Mouse (Mus musculus): Measurements from ENCODE around the gene Tmeff2. TPM values are rescaled to one million over a fixed set of nuclear protein-coding genes. Genes with fewer than 3 reads are reported as not detected.

Tmeff2 gene
- polyA plus RNA-seq, 1 experiment from 2014 or later: 1.4 TPM

DNA sequence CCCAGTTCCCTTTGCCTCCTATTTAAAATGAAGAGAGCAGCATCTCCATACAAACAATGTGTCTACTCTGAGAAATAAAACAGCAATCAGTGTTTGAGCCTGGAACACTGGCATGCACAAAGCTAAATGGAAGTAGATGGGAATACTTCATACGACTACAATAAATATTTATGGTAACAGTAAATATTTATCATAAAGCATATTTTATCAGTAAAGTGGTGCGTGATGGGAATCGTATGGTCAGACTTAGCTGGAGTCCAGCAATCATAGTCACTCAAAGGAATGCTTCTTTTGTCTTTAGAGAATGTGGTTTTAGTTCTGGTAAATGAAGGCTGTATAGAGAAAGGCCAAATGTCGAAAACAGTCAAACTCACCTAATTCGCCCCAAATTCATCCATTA, 288.6 kb downstream of the Tmeff2 start:
- H3K9me3 ChIP-seq (ENCODE audit: control insufficient read depth, low read length): no peaks in the 10 kb centered on the region
- no peak for ATAC-seq (ENCODE audit: insufficient number of reproducible peaks, insufficient read depth, low FRiP score, low read depth)
- H3K27me3 ChIP-seq (ENCODE audit: control insufficient read depth, insufficient read depth, low read length): no peaks in the 10 kb centered on the region
- 88% methylated on average over 5 of the region's 5 CpGs for WGBS
- peaks cover 8 to 10% of the 10 kb centered on the region in 2 experiments for H3K4me1 ChIP-seq (ENCODE audit: control insufficient read depth in 2 of 2, insufficient read depth in 2 of 2, low read length in 2 of 2)
- no peak overlapping the region for H3K4me3 ChIP-seq (ENCODE audit: control insufficient read depth in 1 of 2, insufficient read depth in 1 of 2, low read depth in 1 of 2, low read length in 2 of 2)
- no peaks in the 10 kb centered on the region for H3K36me3 ChIP-seq (ENCODE audit: control insufficient read depth, insufficient read depth, low read length)
- no peak overlapping the region for H3K27ac ChIP-seq (replicated peaks in 1 of 2; ENCODE audit: control insufficient read depth in 1 of 2, insufficient read depth in 1 of 2, low read depth in 2 of 2, low read length in 2 of 2)
- no peak overlapping the region for H3K9ac ChIP-seq (ENCODE audit: low read length)
- H3K4me2 ChIP-seq (ENCODE audit: low read length): no peak overlapping the region

DNA sequence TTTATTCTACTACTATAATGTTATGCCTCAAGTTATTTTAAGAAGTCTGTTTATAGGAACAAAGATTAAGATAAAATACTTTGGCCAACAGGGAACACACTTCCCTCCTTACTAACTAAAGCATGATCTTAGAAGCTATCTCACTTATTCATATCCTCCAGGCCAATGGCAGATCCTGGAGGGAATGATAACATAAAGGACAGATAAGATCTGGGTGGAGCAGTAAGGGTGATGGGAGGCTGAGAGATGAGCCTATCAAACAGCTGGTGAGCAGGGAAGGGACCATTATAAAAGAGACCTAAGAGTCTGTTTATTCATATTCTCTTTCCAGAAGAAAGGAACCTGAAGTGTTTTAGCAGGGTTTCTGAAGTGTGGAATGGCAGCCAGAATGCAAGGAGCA, 290.8 kb downstream of the Tmeff2 start:
- H3K4me2 ChIP-seq (ENCODE audit: low read length): no peak overlapping the region
- ATAC-seq (ENCODE audit: insufficient number of reproducible peaks, insufficient read depth, low FRiP score, low read depth): no peak
- no peak overlapping the region for H3K9ac ChIP-seq (ENCODE audit: low read length)
- no peak overlapping the region for H3K27ac ChIP-seq (replicated peaks in 1 of 2; ENCODE audit: control insufficient read depth in 1 of 2, insufficient read depth in 1 of 2, low read depth in 2 of 2, low read length in 2 of 2)
- H3K36me3 ChIP-seq (ENCODE audit: control insufficient read depth, insufficient read depth, low read length): no peaks in the 10 kb centered on the region
- peaks cover 8 to 10% of the 10 kb centered on the region in 2 experiments for H3K4me1 ChIP-seq (ENCODE audit: control insufficient read depth in 2 of 2, insufficient read depth in 2 of 2, low read length in 2 of 2)
- H3K9me3 ChIP-seq (ENCODE audit: control insufficient read depth, low read length): no peaks in the 10 kb centered on the region
- H3K27me3 ChIP-seq (ENCODE audit: control insufficient read depth, insufficient read depth, low read length): no peaks in the 10 kb centered on the region
- no peak overlapping the region for H3K4me3 ChIP-seq (ENCODE audit: control insufficient read depth in 1 of 2, insufficient read depth in 1 of 2, low read depth in 1 of 2, low read length in 2 of 2)

DNA sequence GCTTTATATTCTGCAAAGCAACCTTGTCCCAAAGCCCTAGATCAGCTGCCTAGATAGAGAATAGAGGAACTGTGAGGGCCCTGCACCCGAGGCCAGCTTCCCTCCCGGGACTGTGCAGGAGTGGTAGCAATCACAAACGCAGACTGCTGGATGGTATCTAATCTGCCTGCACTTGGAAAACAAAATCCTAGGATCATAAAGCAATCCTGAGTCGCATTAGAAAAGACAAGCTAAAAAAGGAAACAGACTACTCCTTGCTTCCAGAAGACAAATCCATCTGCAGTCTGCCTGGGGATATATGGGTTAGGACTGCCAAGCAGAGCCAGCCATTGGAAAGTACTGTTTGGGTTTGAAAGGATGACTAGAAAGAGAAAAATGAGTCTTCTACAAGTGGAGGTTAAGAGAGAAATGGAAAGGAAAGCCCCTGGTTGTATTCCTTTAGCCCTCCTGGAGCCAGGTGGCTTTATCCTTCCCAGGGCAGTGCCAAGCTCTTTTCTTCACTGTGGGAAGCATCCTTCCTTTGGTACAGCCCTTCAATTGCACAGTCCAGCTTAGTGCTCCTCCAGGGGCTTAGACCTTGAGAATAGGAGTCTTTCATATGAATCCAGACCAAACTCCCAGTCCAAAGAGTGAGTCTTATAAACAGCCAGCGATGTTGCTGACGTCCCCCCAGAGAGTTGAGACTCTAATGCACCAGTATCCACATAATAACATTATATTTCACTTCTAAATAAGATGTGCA, 291.6 kb downstream of the Tmeff2 start:
- Histone ChIP-seq H3K9me3 (ENCODE audit: control insufficient read depth, low read length) (no peaks in the 10 kb centered on the region), H3K4me1 (ENCODE audit: control insufficient read depth in 2 of 2, insufficient read depth in 2 of 2, low read length in 2 of 2) (peaks cover 8 to 10% of the 10 kb centered on the region in 2 experiments), H3K27me3 (ENCODE audit: control insufficient read depth, insufficient read depth, low read length) (no peaks in the 10 kb centered on the region), H3K27ac (replicated peaks in 1 of 2; ENCODE audit: control insufficient read depth in 1 of 2, insufficient read depth in 1 of 2, low read depth in 2 of 2, low read length in 2 of 2) (peak overlapping the region in 1 of 2 experiments; percentile 31; a peak in 2 of 4 replicates), H3K36me3 (ENCODE audit: control insufficient read depth, insufficient read depth, low read length) (no peaks in the 10 kb centered on the region), H3K4me2 (ENCODE audit: low read length) (no peak overlapping the region), H3K9ac (ENCODE audit: low read length) (no peak overlapping the region), H3K4me3 (ENCODE audit: control insufficient read depth in 1 of 2, insufficient read depth in 1 of 2, low read depth in 1 of 2, low read length in 2 of 2) (no peak overlapping the region)
- 30% methylated on average over 6 of the region's 6 CpGs for WGBS
- no peak for ATAC-seq (ENCODE audit: insufficient number of reproducible peaks, insufficient read depth, low FRiP score, low read depth)

DNA sequence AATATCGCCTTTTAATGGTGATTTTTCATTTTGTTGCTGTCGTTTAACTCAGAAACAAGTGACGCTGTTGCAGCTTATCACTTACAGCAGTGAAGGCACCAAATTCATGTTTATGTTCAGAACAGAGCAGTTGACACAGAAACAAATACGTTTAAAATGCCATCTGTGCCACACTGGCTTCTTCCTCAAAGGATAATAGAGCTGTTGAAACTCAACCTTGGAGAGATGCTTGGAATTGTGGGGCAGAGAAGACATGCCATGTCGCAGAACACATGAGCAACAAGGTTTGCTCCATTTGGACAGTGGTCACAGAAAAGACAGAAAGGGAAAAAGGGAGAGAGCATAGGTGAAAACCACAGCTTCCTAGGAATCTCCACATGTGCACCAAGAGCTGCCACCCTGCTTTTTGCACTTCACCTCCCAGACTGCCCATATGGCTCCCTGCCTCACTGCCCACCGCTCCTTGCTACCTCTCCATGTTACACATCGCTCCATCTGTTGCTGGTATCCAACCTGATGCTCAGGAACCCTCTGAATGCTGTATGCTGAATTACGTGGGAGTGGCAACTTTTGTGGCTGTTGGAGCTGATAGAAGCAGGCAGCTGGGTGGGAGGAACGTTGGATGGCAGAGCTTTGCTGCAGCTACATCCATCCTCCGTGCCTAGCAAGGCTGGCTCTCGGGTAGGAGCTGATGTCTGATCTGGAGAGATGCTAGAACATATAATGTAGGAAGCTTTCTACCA, 298.8 kb downstream of the Tmeff2 start:
- 77% methylated on average over 11 of the region's 11 CpGs for WGBS
- no peak overlapping the region for H3K4me3 ChIP-seq (ENCODE audit: control insufficient read depth in 1 of 2, insufficient read depth in 1 of 2, low read depth in 1 of 2, low read length in 2 of 2)
- no peaks in the 10 kb centered on the region for H3K4me1 ChIP-seq (ENCODE audit: control insufficient read depth in 2 of 2, insufficient read depth in 2 of 2, low read length in 2 of 2)
- no peaks in the 10 kb centered on the region for H3K36me3 ChIP-seq (ENCODE audit: control insufficient read depth, insufficient read depth, low read length)
- no peaks in the 10 kb centered on the region for H3K27me3 ChIP-seq (ENCODE audit: control insufficient read depth, insufficient read depth, low read length)
- no peak overlapping the region for H3K4me2 ChIP-seq (ENCODE audit: low read length)
- H3K9ac ChIP-seq (ENCODE audit: low read length): no peak overlapping the region
- no peaks in the 10 kb centered on the region for H3K9me3 ChIP-seq (ENCODE audit: control insufficient read depth, low read length)
- no peak for ATAC-seq (ENCODE audit: insufficient number of reproducible peaks, insufficient read depth, low FRiP score, low read depth)
- H3K27ac ChIP-seq (replicated peaks in 1 of 2; ENCODE audit: control insufficient read depth in 1 of 2, insufficient read depth in 1 of 2, low read depth in 2 of 2, low read length in 2 of 2): no peak overlapping the region

DNA sequence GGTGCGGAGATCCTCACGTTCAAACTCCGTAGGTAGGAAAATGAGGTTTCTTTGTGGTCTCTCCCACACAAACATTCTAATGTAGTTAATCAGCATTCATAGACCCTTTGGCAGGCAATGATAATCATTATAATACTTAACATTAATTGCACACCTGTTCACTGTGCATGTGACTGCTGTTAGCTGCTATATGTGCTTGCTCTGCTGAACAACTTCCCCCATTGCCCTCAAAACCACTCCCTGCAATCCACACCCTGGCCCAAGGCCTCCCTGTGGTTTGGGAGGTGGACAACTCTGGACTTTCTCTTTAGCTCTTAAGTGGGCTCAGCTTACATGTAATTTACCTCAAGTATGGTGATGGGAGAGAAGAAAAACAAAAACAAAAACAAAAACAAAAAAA, 299.5 kb downstream of the Tmeff2 start:
- Histone ChIP-seq H3K27me3 (ENCODE audit: control insufficient read depth, insufficient read depth, low read length) (no peaks in the 10 kb centered on the region), H3K4me3 (ENCODE audit: control insufficient read depth in 1 of 2, insufficient read depth in 1 of 2, low read depth in 1 of 2, low read length in 2 of 2) (no peak overlapping the region), H3K4me1 (ENCODE audit: control insufficient read depth in 2 of 2, insufficient read depth in 2 of 2, low read length in 2 of 2) (no peaks in the 10 kb centered on the region), H3K27ac (replicated peaks in 1 of 2; ENCODE audit: control insufficient read depth in 1 of 2, insufficient read depth in 1 of 2, low read depth in 2 of 2, low read length in 2 of 2) (no peak overlapping the region), H3K9me3 (ENCODE audit: control insufficient read depth, low read length) (no peaks in the 10 kb centered on the region), H3K36me3 (ENCODE audit: control insufficient read depth, insufficient read depth, low read length) (no peaks in the 10 kb centered on the region), H3K9ac (ENCODE audit: low read length) (no peak overlapping the region), H3K4me2 (ENCODE audit: low read length) (no peak overlapping the region)
- 89% methylated on average over 3 of the region's 3 CpGs for WGBS
- ATAC-seq (ENCODE audit: insufficient number of reproducible peaks, insufficient read depth, low FRiP score, low read depth): no peak

DNA sequence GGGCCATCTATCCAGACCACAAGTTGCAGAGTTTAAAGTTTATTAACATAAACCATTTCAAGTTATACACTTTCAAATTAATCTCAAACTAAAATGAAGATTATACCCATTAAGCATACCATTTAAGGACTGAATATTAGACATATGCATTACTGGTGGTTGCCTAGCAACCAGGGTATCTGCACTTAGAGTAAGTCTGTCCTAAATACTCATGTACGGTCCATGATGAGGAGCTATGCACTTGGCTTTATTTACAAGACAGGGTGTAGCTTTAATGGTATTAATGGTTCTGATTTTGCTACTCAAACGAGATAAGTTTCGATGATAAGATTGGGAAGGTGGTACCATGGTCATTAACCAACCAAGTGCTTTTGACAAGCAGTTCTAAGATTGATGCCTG, 315.2 kb downstream of the Tmeff2 start:
- H3K36me3 ChIP-seq (ENCODE audit: control insufficient read depth, insufficient read depth, low read length): no peaks in the 10 kb centered on the region
- 79% methylated on average over 3 of the region's 3 CpGs for WGBS
- no peaks in the 10 kb centered on the region for H3K9me3 ChIP-seq (ENCODE audit: control insufficient read depth, low read length)
- H3K4me2 ChIP-seq (ENCODE audit: low read length): no peak overlapping the region
- H3K4me1 ChIP-seq (ENCODE audit: control insufficient read depth in 2 of 2, insufficient read depth in 2 of 2, low read length in 2 of 2): no peaks in the 10 kb centered on the region
- no peak overlapping the region for H3K9ac ChIP-seq (ENCODE audit: low read length)
- no peaks in the 10 kb centered on the region for H3K27me3 ChIP-seq (ENCODE audit: control insufficient read depth, insufficient read depth, low read length)
- no peak overlapping the region for H3K27ac ChIP-seq (replicated peaks in 1 of 2; ENCODE audit: control insufficient read depth in 1 of 2, insufficient read depth in 1 of 2, low read depth in 2 of 2, low read length in 2 of 2)
- ATAC-seq (ENCODE audit: insufficient number of reproducible peaks, insufficient read depth, low FRiP score, low read depth): no peak
- no peak overlapping the region for H3K4me3 ChIP-seq (ENCODE audit: control insufficient read depth in 1 of 2, insufficient read depth in 1 of 2, low read depth in 1 of 2, low read length in 2 of 2)

DNA sequence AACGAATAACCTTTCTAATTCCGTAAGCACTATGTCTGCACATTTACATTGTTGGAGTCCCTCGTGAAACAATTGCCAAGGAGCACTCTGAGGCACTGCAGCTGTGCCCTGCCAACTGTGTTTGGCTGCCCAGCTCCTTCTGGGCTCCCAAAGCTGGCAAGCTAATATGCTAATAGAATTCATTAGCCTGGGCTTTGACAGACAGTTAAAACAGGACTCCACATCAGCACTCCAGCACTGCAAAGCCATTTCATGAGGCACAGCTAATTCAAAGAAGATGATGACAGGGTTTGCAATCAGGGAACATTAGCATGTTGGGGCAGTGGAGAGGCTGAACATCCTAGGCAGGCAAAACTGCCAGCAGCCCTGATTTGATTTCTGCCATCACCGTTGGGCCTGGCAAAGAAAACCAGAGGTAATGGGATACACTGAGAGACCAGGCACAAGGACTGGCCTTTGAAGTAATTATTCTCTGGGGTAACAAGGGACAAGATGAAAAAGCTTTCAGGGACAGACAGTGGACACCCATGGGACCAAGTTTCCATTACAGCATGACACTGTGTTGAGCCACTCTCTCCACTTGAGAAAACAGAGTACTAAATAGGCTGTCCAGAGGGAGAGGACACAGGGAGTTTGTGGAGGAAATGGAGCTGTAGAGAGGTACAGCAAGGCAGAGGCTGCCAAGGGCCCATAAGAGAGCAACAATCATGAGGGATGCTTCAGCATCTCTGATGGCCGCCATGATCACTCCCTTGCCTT, 316.0 kb downstream of the Tmeff2 start:
- Histone ChIP-seq H3K27me3 (ENCODE audit: control insufficient read depth, insufficient read depth, low read length) (no peaks in the 10 kb centered on the region), H3K4me1 (ENCODE audit: control insufficient read depth in 2 of 2, insufficient read depth in 2 of 2, low read length in 2 of 2) (no peaks in the 10 kb centered on the region), H3K9me3 (ENCODE audit: control insufficient read depth, low read length) (no peaks in the 10 kb centered on the region), H3K4me3 (ENCODE audit: control insufficient read depth in 1 of 2, insufficient read depth in 1 of 2, low read depth in 1 of 2, low read length in 2 of 2) (no peak overlapping the region), H3K27ac (replicated peaks in 1 of 2; ENCODE audit: control insufficient read depth in 1 of 2, insufficient read depth in 1 of 2, low read depth in 2 of 2, low read length in 2 of 2) (no peak overlapping the region), H3K9ac (ENCODE audit: low read length) (no peak overlapping the region), H3K4me2 (ENCODE audit: low read length) (no peak overlapping the region), H3K36me3 (ENCODE audit: control insufficient read depth, insufficient read depth, low read length) (no peaks in the 10 kb centered on the region)
- no peak for ATAC-seq (ENCODE audit: insufficient number of reproducible peaks, insufficient read depth, low FRiP score, low read depth)
- 85% methylated on average over 5 of the region's 5 CpGs for WGBS
